ENCODE assay signal across 25 mouse cellular contexts in genomic region chr13:98069646-98070045, GRCm38 (mm10).
"Had no signal": no experiment of that assay in that cellular context is flagged by ENCODE, and none has a peak within 500 bp of the region (broad histone marks: within the 10 kb centered on the region; RNA-seq: fewer than 3 reads in every experiment).

No protein-coding gene starts in this region.

- H3K27me3 ChIP-seq: heart, embryonic 13.5 days; heart, embryonic 15.5 days; hindbrain, embryonic 12.5 days; intestine, embryonic 15.5 days; limb, embryonic 13.5 days; limb, embryonic 15.5 days; liver, embryonic 12.5 days had no signal

- H3K9me3 ChIP-seq: heart, embryonic 13.5 days; heart, embryonic 15.5 days; hindbrain, embryonic 10.5 days; hindbrain, embryonic 12.5 days; intestine, embryonic 15.5 days; limb, embryonic 13.5 days; limb, embryonic 15.5 days; liver, embryonic 12.5 days had no signal

- H3K27ac ChIP-seq: heart, adult 2 months; heart, embryonic 13.5 days; heart, embryonic 15.5 days; hindbrain, embryonic 10.5 days; hindbrain, embryonic 12.5 days; hindbrain, embryonic 14.5 days; intestine, embryonic 15.5 days; limb, embryonic 13.5 days; limb, embryonic 15.5 days; liver, embryonic 12.5 days; liver, embryonic 14.5 days had no signal

- H3K9ac ChIP-seq: heart, embryonic 13.5 days; heart, embryonic 15.5 days; hindbrain, embryonic 12.5 days; hindbrain, embryonic 14.5 days; intestine, embryonic 15.5 days; limb, embryonic 13.5 days; limb, embryonic 15.5 days; liver, embryonic 12.5 days; liver, embryonic 14.5 days had no signal

- H3K4me2 ChIP-seq: heart, embryonic 11.5 days; heart, embryonic 13.5 days; heart, embryonic 15.5 days; hindbrain, embryonic 12.5 days; hindbrain, embryonic 14.5 days; intestine, embryonic 15.5 days; limb, embryonic 13.5 days; limb, embryonic 15.5 days; liver, embryonic 12.5 days had no signal

- DNase-seq: gastrocnemius, postnatal 10 days; gastrocnemius, postnatal 25 days; heart, adult 2 months; heart, postnatal 4 days; kidney, adult 18-20 months; kidney, adult 8-10 months; kidney, postnatal 10 days; kidney, postnatal 25 days; kidney, postnatal 4 days; left cerebral cortex, postnatal 4 days had no signal

- H3K36me3 ChIP-seq: heart, embryonic 15.5 days; hindbrain, embryonic 10.5 days; hindbrain, embryonic 12.5 days; intestine, embryonic 15.5 days; limb, embryonic 13.5 days; limb, embryonic 15.5 days; liver, embryonic 12.5 days had no signal

- H3K4me3 ChIP-seq: heart, adult 2 months; heart, embryonic 13.5 days; heart, embryonic 15.5 days; hindbrain, embryonic 10.5 days; hindbrain, embryonic 12.5 days; intestine, embryonic 15.5 days; limb, embryonic 13.5 days; limb, embryonic 15.5 days; liver, embryonic 12.5 days had no signal

- H3K4me1 ChIP-seq: heart, embryonic 13.5 days; hindbrain, embryonic 12.5 days; intestine, embryonic 15.5 days; limb, embryonic 13.5 days; limb, embryonic 15.5 days; liver, embryonic 12.5 days had no signal

- ATAC-seq: forebrain, embryonic 16.5 days; hindbrain, embryonic 16.5 days; inflammation-experienced regulatory T-cells, adult 6 months; intestine, embryonic 15.5 days; intestine, postnatal 0 days; liver, embryonic 12.5 days had no signal
